Mouse (Mus musculus) cerebellum, postnatal 4 days (tissue): Measurements from ENCODE around the gene Rftn2.
A peak's percentile ranks its signal among the peaks of the same experiment; 100 is the strongest.

Source experiments
- DNase-seq, 2 experiments: peaks; one replicate each; pipeline ENCODE4 v3.0.0; 2022; ENCODE audit warnings: low spot score in 2 of 2, mixed read lengths in 1 of 2

The Rftn2 gene

DNA sequence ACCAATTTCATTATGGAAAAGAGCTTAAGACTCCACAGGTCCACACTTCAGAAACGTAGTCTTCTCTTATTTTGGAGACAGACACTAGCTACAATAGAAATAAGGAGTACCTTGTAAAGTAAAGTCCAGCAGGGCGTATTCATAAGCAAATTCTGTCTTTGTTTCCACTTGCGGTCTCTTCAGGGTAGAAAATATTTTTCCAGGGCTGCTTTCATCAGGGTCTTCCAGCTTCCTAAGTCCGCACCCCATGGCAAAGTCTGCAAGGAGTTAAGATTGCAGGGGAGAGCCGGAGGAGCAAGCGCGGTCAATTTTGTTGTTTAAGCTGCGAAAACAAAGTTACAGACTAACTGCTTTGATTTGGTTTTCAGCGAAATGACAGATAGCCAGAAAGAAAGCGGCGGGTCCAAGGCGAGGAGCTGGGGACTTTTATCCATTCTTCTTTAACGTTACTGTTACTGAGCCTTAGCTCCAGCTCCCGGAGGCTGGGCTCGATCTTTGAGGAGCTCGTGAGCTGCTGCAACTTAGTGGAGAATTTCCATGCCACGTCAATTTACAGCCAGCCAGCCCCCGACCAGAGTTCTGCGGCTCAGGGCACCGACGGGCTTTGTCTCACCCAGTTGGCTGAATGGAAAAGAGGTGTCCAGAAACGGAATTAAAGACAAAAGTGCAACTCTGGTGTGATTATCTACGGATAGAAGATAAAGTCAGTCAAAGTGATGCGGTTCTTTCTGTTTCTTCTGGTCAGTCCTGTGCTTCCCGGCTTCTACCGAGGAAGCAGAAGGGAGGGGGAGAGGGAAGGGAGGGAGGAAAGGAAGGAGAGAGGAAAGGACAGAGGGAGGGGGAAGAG, at the start of gene Rftn2:
Gene Rftn2 (minus strand): TSS at position 772 of the 847 bp plus-strand sequence.
- no peak for DNase-seq

DNA sequence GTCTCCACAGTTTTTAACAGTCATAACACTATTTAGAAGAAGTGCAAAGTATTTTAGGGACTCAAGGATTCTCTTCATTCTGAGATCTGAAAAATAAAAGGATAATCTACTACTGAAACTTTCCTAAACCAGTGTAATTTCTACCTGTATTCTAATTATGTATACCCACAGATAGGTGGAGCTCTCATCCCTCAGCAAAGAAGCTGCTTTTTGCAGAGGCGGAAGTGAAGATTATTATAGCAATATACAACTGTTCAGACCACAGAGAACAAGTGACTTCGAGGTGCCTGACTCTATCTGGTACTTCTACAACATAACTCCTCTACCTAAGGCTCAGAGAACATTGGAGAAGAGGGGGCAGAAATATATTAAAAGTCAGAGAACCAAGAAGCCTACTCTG, 38.9 kb upstream of the Rftn2 start:
- DNase-seq: no peak

DNA sequence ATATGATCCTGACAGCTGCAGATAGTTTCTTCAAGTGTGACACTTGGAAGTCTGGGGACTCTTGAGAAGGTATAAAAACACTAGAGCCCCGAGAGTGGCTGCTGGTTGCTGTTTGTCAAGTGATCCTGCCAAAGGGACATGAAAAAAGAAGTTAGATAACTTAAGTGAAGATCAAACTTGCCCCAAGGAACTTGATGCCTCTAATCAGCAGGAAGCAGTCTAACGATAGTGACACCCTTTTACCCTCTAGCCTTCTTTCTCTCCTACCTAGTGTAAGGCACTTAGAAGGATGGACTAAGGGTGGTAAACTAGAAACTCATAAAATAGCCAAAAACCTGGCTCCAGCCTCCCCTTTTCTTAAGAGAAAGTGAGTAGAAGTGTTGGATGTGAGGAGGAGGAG, 37.8 kb upstream of the Rftn2 start:
- DNase-seq: no peak

DNA sequence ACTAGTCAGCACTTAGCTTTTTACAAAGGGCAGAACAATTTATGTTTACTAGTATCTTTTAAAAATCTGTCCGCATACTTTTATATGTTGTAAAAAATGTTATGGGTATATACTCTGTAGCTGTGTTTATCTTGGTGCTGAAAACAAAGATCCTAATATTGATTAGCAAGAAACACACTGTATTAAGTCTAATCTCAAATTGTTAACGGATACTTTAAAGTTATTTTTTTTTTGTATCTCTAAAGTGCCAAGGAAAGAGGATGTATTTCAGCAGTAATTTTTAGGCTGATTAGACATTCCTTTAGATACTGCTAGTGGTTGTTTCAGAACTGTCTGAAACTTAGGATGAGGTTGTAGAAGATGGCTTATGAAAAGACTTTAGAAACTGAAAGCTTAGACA, 19.8 kb upstream of the Rftn2 start:
- no peak for DNase-seq

DNA sequence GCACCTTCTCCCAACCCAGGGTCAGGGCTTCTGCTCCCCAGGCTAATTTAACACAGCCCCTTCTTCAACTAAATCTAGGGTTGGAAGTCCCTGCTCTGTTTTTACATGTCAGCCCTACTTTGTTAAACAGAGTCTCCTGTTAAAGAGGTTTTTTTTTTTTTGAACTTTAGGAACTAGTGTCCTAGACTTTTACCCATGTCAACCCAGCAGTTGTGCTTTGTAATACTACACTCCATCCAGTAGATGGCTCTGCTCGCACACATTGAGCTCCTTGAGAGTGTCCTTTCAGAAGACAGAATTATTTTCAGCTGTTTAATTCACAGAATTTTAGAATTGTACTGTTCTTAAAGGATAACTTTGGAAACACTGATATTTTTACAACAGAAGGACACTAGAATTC, 12.7 kb upstream of the Rftn2 start:
- DNase-seq: no peak

DNA sequence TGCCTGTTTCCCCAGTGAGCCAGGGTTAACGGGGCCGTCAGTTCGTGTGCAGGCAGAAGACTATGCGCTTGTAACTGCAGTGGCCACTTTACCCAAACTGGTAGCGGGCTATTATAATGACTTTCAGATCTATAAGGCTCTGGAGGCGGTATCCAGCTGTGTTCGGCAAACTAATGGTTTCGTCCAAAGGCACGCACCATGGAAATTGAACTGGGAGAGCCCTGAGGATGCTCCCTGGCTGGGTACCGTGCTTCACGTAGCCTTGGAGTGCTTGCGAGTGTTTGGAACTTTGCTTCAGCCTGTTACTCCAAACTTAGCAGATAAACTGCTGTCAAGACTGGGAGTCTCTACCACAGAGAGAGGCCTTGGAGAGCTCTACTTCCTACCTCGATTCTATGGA, 11.9 kb upstream of the Rftn2 start:
- no peak for DNase-seq

DNA sequence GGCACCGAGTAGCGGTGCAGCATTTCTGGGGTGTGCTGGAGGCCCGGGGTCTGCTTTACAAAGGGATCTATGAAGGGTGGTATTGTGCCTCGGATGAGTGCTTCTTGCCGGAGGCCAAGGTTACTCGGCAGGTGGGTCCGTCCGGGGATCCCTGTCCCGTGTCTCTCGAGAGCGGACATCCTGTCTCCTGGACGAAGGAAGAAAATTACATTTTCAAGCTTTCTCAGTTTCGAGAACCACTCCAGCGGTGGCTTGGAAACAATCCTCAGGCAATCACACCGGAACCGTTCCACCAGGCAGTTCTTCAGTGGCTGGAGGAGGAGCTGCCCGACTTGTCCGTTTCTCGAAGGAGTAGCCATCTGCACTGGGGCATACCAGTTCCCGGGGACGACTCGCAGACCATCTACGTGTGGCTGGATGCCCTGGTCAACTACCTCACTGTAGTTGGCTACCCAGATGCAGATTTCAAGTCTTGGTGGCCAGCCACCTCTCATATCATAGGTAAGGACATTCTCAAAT, 11.1 kb upstream of the Rftn2 start:
- peak in 1 of 2 experiments; percentile 31 for DNase-seq

DNA sequence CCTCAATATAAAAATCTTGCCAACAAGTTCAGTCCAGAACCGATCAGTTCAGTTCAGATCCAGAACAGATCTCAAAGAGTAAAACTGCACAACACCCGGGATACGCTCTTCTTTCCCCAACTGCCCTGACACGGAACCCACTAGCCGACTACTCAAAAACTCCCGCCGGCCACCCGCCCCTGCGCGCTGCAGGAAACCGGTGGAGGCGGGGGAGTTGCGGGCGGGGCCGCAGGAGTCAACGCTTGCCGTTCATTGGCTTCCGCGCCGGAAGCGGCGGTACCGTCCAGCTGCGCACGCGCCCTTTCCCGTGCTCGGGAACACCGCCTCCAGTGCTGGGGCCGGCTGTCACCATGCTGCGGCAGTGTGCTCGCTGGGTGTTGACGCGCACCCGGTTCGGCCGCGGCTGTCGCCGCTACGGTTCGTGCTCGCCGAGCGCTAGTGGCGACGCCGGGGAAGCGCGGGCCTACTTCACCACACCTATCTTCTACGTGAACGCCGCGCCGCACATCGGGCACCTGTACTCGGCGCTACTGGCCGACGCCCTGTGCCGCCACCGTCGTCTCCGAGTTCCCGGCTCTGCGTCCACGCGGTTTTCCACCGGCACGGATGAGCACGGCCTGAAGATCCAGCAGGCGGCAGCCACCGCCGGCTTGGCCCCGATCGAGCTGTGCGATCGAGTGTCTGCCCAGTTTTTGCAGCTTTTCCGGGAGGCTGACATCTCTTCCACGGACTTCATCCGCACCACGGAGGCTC, 10.5 kb upstream of the Rftn2 start, which contains the start of gene Mars2:
Gene Mars2 (plus strand): TSS at position 288 of the 753 bp plus-strand sequence.
- peak; percentile 89 to 96 for DNase-seq

DNA sequence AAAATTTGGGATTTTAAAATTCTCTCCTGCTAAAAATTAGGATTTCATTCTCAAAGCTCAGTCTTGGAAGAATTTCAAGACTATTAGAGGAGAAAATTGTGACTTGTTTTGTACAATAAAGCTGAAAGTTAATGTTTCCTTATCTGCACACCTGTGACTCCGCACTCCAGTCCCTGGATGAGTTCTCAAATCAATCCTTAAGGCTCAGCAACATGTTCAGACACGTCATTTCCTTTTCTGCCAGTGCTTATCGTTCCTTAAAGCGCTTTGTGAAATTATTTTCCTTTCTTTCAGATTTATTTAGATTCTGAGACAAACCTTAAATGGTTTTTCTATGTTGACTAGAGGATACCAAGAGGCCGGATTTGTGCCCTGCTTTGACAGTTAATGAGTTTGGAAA, 9.9 kb upstream of the Rftn2 start:
- no peak for DNase-seq

DNA sequence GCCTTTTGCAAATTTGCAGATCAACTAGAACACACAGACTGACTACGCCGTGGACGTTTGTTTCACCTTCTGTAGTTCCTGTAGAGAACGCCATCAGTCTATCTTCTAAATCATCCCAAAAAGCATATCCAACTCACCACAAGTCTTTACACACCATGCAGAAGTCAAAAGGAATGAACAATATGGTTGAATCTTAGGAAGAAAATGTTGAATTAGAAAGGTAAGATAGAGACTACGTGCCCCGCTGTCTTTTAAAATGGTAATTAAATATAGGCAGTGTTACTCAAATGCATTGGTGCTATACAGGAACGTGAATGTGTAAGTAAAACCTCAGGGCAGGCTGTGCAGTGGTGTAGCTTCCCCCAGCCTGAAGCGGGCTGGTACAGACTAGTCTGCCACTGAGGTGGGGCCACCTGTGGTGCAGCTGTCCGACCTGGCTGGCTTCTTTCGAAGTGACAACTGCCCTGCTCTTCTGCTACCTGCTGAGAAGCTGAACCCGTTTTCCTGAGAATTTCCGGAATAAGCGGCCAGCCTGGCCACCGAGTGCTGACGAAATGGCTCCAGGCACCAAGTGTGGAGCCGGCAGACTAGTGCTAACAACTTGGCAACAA, 8.4 kb upstream of the Rftn2 start:
- DNase-seq: no peak

DNA sequence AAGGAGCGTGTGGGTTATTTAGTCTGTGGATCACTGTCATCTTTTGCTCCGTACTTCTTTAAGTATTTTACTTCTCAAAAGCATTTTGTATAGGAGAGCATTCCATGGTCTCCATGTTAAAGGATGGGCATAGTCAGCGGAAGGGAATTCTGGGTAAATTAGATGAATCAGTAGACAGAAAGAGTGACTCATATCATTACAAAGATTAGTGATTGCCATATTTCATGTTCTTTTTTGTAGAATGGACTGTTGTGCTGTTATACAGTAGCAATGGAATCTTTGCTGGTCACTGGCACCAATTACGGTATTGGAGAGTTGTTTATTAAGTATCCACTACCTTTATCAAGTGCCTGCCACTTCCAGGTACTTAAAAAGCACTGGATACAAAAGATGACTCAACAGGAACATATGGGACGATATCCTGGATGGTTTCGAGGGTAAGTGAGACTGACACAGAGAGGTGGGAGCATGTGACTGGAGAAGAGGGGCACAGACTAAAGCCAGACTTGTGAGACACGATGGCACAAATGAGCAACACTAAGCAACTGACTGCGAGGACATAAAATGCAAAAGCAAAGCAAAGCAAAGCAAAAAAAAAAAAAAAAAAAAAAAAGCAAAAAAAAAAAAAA, 1.8 kb upstream of the Rftn2 start:
- no peak for DNase-seq

DNA sequence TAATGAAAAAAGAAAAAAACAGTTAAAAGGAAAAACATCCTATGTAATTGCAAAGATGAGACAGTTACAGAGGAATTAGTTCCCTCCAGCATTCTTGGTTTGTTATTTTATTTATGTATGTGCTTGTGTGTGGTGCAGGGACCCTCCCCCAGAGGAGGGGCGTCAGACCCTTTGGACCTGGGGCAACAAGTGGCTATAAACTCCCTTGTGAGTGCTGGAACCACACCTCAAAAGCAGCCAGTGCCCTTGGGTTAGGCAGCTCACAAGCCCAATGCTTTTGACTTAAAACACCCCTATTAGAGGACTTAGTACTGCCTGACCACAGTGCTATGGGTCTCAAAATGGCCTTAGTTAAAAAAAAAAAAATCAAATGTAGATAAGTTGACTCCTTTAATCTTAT, 794 bp upstream of the Rftn2 start:
- DNase-seq: no peak

DNA sequence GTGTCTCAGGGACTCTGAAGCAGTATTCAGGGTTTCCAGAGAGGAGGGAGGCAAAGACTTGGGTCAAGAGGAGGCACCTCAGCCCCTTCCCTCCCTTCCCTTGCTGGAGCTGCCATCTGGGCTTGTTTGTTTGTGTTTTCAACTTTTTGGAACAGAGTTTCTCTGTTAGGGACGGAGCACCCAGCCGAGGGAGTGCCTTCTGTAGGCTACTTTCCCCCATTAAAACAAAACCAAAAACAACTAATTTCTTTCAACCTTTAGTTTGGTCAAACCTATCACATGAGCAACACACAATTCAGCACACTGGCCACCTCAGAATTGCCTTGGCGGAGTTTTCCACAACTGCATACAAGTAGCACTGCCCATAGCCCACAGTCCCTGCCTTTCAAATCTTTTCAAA, 1.2 kb downstream of the Rftn2 start:
- DNase-seq: no peak

DNA sequence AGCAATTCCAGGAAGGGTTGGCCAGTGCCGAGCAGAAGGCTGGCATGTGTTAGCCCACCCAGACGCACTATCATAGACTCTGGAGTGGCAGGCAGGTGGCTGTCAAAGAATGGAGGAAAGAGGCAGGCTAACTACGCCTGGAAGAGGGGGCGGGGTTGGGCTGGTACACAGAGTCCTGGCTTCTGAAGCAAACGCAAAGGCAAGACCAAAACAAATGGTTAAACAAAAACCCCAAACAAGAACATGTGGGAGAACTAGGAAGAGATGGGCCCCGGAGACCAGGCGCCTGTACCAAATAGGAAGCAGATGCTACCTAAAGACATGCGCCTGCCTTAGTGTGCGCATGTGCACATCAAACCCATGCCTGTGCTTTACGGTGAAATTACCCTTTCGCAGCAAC, 2.5 kb downstream of the Rftn2 start:
- DNase-seq: peak in 1 of 2 experiments; percentile 41

DNA sequence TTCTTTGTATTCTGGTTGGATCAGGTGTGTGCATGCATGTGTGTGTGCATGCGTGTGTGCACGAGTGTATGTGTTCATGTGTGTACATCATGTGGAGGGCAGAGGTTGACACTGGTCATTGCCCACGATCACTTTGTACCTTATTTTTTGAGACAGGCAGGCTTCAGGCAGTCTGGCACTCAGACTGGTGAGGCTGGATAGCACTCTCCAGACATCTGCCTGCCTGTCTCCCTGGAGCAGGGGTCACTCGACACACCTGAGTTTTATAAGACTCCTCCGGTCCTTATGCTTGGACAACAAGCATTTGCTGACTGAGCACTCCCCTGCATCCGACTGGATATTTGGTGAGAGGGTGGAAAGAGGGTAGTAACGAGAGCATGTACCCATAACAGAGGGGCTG, 3.6 kb downstream of the Rftn2 start:
- no peak for DNase-seq

DNA sequence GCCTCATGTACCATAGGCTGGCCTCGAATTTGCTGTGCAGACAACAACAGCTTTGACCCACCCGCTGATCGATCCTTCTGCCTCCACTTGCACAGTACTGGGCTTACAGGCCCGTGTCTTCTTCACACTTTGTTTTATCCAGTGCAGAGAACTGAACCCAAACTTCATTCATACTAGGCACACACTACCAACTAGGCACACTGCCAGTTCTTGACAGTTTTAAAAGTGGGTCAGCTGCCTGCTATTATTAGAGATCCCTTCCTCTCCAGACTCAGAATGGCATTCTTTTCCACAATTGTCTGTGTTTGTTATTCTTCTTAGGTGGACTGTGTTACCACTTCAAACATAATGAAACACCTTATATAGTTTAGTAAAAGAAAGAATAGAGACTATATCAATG, 5.2 kb downstream of the Rftn2 start:
- DNase-seq: no peak

DNA sequence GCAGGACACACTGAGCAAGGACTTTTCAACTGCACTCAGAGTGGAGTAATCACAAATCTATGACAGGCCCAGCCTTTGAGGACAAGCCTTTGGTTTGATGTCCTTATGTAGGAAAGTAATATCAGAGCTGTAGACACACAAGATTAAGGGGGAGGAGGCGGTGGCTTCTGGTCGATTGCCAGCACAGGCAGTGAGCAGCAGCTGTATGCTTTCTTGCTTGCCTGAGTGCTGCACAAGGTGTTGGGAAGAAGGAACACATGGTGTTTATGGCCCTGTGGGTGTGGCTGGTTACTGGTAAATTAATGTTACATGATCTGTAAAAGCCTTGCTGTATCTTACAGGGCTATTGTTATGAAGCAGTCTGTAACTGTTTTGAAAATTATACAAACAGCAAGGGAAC, 9.4 kb downstream of the Rftn2 start:
- DNase-seq: no peak

DNA sequence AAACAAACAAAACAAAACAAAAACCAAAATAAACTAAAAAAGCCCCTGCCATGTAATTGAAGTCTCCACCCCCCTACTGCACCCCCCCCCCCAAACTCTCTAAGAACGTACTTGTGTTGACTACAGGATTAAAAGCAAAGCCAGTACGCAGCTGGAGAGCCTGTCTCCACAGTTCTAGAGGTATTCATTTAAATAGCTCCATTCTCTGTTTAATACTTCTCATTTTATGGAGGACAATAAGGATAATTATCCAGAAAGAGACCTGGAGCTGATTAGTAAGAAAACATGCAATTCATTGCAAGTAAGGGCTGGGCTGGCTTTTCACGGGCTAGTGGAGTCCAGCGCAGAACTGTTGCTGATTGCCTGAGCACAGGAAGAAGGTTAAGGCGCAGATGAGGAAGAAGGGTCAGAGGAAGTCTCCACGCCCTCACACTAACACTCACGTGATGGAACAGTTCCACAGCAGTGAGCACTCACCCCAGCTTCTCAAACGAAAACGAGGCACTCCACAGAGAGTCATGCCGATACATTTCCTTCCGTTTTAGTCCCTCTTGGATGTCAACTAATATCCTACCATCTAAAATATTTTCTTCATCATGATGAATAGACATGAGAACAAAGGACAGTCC, 11.3 kb downstream of the Rftn2 start:
- no peak for DNase-seq

DNA sequence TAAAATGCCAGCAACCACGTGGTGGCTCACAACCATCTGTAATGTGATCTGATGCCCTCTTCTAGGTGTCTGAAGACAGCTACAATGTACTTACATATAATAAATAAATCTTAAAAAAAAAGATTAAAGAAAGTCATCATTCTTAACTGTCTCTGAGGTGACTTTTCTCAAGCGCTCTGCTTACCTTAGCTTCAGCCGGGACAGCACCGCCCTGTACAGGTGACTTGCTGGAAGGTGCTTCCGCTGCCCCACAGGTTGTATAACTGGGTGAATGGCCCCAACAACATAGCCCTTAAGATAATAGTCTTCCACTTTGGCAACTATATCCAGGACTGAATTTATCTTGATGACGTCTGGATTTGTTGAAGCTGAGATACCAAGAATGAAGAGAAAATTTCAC, 12.6 kb downstream of the Rftn2 start:
- DNase-seq: no peak

DNA sequence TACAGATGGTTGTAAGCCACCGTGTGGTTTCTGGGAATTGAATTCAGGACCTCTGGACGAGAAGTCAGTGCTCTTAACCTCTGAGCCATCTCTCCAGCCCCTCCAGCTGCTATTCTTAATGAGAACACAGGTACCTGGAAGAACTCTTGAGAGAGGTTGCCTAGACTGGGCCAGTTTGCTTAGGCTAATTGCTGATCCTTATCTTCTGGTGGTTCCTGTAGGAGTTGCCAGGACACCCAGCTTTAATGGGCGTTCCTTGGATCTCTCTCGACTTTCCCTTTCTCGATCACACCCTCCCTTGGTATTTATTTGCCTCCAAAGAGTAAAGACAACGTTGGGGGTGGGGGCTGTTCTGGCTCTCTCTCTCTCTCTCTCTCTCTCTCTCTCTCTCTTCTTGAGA, 13.1 kb downstream of the Rftn2 start:
- DNase-seq: no peak

DNA sequence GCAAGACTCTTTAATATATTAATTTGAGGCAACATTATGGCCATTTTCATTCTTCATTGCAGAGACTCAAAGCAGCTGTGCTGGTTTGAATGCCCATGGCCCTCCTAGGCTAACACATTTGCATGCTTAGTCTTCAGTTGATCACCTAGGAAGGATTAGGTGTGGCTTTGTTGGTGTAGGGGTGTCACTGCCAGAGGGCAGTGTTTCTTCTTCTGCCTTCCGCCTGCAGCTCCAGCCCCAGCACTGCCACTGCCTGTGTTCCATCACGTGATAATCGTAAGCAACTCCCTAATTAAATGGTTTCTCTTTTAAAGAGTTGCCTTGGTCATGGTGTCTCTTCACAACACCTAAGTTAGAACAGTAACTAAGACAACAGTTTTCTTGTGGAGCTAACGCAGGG, 13.8 kb downstream of the Rftn2 start:
- no peak for DNase-seq

DNA sequence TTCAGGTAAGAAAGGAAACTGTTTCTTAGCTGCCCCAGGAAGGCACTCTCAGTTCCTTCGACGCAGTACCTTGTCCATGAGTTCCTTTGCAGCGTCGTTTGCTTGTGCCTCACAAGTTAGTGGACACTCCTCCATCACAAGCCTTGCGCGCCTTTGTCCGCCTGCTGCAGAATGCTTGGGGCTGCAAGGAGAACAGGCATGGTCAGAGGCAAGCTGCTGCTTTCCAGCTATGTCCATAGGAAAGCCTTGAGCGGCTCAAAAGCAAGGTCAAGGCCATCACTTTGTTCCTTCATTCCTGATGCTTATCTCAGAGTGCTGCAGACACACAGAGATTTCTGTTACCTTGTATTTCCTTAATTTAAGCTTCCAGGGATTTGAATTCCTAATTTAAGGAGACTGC, 15.5 kb downstream of the Rftn2 start:
- DNase-seq: no peak
